Mouse (Mus musculus) brain, embryonic 14.5 days (tissue): ENCODE data around the gene Hspa12b. TPM values are rescaled to one million over a fixed set of nuclear protein-coding genes. Genes with fewer than 3 reads are reported as not detected.

Experiments
- DNase-seq: peaks from one replicate; pipeline ENCODE4 v3.0.0-alpha.2; 2011; ENCODE audit warnings: low read depth
- CTCF ChIP-seq: fragments of 200-500 bp; IDR thresholded peaks from 2 replicates; pipeline ENCODE4 v1.5.1; 2012; ENCODE audit warnings: inconsistent platforms, mild to moderate bottlenecking, moderate library complexity, borderline replicate concordance; ENCODE audit not compliant: insufficient read depth, insufficient read length; ENCODE audit errors: extremely low read depth
- POLR2A ChIP-seq: fragments of 200-500 bp; IDR thresholded peaks from 2 replicates; pipeline ENCODE4 v1.6.1; 2012; ENCODE audit warnings: mild to moderate bottlenecking, inconsistent platforms, borderline replicate concordance; ENCODE audit not compliant: poor library complexity, insufficient read depth, insufficient read length, severe bottlenecking; ENCODE audit errors: extremely low read depth
- polyA plus RNA-seq: library from polyadenylated mRNA; depleted of rRNA; stranded (reverse); fragments of >200 nt; gene quantifications from 2 replicates; pipeline ENCODE4 v1.2.3, GENCODE M21; 2012

Gene Hspa12b
- polyA plus RNA-seq, 1 experiment, result 10.1 TPM

DNA sequence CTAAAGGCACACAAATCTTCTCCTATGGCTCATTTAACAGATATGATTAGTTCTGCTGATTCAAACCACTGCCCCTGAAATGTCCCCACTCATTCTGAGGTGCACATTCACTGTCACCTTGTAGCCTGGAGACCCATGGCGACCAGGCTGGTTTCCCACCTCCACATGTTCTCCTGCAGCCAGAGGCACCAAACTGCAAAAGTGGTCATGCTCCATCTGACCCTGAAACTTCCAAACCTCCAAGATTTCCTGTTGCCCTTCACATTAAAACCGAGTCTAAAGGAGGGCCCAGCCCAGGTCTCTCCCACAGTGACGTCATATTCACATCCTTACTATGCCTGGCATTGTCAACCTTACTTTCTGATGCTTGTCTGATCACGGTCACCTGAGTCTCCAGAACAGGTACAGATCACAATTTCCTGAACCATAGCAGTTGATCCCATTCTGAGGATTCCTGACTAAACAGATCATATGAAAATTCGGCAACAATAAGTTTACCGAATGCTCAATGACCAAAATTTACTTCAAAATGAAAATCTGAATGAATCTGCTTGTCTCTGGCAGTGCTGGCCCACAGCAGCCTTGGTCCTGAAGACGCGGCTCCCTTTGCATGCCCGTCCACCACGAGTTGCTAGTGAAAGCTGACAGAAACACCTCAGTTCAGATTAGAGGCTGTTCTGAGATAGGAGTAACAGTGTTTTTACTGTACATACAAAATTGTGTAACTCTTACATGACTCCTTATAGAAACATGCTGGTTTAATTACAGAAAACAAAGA is 5.2 kb downstream of the Hspa12b start:
- no peak for DNase-seq
- no peak for TF ChIP-seq POLR2A

DNA sequence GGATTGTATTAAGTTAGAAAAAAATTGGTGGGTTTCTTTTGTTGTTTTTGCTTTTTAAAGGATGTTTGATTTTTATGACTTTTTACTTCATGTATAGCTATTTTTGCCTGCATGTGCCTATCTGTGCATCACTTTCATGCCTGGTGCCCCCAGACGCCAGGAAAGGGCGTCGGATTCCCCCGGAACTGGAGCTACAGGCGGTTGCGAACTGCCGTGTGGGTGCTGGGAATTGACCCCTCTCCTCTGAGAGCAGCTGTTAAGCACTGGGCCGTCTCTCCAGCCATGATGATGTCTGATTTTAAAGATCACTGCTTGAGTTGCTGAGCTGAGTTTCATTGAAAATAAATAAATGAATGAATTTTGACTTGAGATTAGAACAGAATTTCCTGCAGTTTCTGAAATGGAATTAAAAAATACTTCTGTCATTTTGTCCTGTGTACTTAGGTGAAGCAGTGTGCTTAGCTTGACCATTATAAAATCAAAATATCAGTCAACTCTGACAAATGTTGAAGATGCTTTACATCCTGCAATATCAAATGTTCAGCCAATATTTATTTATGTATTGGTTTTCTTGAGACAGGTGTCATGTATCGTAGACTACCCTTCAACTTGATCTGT is 6.0 kb downstream of the Hspa12b start, which contains the start of gene Gm11037:
Gene Gm11037 (plus strand): TSS at position 568 of the 618 bp plus-strand sequence.
- TF ChIP-seq POLR2A (no peak), CTCF (no peak)

DNA sequence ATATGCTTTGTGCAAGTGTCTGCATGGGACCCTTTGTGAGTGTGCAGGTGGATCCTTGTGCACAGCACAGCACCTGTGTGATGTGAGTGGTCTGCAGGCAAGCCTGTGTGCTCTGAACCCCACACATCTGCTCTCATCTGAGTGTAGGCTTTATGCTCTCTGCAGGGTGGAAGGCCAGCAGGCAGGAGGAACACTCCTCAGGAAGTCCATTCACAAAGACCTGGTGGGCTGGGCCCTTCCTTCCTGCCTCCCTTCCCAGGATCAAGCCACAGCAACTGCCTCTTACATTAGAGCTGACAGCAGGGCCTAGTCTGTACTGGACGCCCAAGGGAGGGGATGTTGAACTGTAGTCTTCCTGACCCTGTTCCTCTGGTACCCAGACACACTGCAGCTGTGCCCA is 7.3 kb downstream of the Hspa12b start:
- DNase-seq, result no peak
- TF ChIP-seq POLR2A, result no peak

More for the DNA sequence above, 6.0 kb downstream of the Hspa12b start, which contains the start of gene Gm11037:
- no peak for DNase-seq

DNA sequence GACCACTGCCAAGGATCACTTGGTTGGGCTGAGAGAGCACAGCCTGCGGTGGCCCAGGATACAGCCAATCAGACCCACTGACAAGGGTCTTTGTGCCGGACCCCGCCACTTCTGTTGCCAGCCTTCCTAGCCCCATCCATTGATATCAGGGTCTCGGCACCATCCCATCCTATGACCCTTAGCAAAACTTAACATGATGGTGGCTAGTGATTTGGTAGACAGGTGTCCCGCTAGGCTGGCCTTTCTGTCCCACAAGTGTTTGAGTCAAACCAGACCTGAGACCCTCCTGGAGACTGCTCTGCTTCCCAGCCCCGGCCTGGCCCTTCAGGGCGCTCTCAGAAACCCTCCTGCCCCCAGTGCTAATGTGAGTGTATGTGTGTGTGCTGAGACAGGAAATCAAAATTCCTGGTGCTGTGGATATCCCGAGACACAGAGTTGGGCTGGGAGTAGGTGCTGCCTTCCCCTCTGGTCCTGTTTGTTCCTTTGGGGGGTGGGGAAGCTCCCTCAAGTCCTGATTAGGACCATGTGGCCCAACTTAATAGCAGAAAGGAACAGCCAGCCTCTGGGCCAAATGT is 7.8 kb downstream of the Hspa12b start:
- no peak for DNase-seq
- TF ChIP-seq CTCF (no peak), POLR2A (no peak)

DNA sequence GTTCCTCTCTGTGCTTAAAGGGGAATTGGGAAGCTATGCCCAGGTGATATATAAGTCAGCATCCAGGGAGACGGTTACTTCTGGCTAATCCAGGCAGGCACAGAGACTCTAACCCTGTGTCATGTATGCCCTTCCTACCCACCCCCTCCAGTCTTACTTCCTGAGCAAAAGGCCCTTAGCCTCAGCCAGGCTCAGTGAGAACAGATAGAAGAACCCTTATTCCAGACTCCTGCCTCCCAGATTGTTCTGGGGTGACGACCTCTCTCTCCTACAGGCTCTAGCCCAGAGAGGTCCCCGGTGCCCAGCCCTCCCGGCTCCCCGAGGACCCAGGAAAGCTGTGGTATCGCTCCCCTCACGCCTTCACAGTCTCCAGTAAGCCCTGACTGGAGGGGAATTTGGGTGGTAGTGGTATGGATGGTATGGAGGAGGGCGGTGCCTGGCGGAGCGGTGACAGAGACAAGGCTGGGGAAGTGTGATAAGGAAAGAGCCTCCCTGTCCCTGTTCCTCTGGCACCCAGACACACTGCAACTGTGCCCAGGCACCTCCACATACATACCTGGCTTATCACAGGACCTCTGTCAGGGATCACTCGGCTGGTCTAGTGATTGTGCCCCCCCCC is 8.6 kb downstream of the Hspa12b start:
- TF ChIP-seq POLR2A, result no peak
- no peak for TF ChIP-seq CTCF
- DNase-seq, result no peak

DNA sequence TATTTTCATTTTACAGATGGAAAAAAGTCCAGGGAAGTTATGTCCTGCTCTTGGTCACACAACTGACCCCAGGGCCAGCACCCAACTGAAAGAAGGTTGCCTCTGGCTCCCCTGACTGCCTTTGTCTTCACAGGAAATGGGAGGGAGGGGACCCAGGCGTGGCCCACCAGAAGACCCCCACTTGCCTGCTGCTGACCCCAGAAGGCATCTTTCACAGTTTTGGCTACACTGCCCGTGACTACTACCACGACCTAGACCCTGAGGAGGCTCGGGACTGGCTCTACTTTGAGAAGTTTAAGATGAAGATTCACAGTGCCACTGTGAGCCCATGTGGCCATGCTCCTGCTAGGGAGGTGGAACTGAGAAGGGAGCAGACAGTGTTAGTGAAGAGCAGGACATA is 11.2 kb downstream of the Hspa12b start:
- no peak for DNase-seq

DNA sequence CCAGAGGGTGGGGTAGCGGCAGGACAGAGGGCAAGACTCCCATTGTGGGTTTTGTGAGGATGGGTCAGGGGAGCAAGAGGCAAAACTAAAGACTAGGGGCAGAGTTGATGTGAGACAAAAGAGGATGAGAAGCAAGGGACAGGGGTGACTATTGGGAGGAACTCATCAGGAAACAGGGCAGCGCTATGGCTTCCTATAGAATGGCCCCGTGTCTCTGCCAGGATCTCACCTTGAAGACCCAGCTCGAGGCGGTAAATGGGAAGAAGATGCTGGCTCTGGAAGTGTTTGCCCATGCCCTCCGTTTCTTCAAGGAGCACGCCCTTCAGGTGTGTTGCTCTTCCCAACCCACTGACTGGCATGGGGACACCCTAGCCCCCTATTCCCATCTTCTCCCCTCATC is 11.7 kb downstream of the Hspa12b start:
- TF ChIP-seq CTCF (no peak), POLR2A (no peak)
- no peak for DNase-seq

More for the DNA sequence above, 11.2 kb downstream of the Hspa12b start:
- TF ChIP-seq POLR2A (no peak), CTCF (no peak)

DNA sequence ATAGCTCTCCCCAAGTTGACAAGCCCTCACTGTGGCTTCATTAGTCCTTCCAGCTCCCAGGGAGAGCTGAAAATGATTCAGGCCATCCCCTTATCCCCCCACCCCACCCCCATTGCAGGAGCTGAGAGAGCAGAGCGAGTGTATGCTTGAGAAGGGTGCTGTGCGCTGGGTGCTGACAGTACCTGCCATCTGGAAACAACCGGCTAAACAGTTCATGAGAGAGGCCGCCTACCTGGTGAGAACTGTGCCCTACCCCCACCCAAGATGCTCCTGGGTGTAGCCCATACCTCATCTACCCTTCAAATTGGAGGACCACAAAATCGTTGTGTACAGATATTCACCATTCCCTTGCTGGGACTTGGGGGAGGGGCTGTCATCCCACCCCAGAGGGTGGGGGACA is 12.2 kb downstream of the Hspa12b start:
- no peak for DNase-seq
- TF ChIP-seq CTCF (no peak), POLR2A (no peak)

DNA sequence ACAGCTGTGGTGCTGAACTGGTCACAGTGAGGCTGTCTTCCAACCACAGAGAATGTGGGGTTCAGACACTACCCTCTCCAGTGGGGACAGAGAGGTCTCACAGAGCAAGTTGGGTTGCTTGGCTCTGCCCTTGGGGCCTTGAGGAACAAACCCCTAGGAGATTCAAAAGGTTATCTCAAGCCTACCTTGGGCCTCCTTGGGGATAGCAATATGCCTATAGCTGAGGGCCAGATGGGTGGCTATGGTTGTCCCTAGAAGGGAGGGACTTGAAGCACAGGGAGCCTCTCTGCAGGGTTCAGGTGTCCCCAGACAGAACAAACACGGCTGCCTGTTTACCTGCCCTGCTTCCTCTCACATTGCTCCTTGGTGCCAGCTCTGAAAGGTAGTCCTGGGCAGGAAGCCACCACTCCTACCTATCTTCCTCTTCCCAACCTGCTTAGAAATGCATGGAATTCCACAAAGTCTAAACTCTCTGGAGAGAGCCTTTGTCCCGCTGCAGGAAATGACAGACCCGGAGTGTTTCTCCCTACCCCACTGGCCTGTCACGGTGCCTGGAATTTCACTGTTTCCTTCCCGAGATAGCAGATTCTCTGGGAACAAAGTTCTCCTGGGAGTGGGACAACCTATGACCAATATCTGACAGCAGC is 12.9 kb downstream of the Hspa12b start:
- DNase-seq, result no peak
- TF ChIP-seq CTCF (no peak), POLR2A (no peak)

DNA sequence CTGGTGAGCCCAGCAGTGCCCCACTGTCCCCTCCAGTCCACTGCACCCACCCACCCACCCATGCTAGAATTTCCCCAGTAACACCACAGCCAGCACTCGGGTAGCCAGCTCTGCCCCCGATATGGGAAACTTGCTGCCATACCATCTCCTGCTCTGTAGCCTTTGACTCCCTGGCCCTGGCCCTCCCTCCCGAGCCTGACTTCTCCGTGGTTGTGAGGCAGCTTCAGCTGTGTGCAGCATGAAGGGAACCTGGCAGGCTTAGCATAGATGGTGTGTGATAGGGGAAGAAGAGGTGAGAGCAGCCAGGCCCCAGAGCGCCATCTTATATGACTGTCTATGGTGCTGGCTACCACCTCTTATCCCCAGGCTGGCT is 13.4 kb downstream of the Hspa12b start:
- TF ChIP-seq CTCF, result no peak
- TF ChIP-seq POLR2A, result no peak
- no peak for DNase-seq

DNA sequence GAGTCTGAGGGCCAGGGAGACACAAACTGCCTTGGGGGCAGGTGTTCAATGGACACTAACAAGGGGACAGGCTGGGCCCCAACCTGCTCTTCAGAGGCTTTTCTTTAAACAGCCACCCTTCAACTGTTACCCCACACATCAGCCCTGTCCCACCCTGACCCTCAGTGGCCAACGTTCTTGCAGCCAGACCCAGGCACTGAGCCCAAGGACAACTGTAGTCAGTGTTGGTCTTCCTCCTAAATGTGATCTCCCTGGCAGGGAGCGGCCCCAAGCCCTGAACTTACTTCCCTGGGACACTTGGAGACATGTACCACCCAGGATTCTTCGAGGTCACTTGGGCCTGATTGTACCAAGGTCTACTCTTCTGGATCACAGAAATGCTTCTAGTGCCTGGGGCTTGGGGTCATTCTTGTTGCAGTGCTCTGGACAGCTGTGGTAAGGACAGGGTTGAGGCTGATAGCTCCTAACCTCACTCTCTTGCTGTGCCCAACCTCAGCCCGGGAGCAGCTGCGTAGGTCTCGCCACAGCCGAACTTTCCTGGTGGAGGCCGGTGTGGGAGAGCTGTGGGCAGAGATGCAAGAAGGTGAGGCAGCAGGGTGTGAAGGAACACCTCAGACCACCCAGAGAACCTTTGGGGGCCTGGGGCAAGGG is 14.4 kb downstream of the Hspa12b start:
- no peak for DNase-seq
- TF ChIP-seq CTCF, result no peak
- no peak for TF ChIP-seq POLR2A
